Mouse (Mus musculus) heart, postnatal 10 days (tissue): Measurements from ENCODE around the gene Lonp1. TPM values are rescaled to one million over a fixed set of nuclear protein-coding genes. Genes with fewer than 3 reads are reported as not detected.

Experiments used
- total RNA-seq, 2 experiments: library from RNA; stranded (reverse); gene quantifications; 2 replicates each; pipeline ENCODE4 v1.2.3; 2021

Lonp1 gene
- total RNA-seq, 2 experiments from 2014 or later: 93.9 to 99.2 TPM

Other genes starting within 250 kb of the Lonp1 start
- 10 to 100 TPM; 87.3 to 92.3 TPM for gene Ptprs, start 150.4 kb downstream of the Lonp1 start, total RNA-seq
- not detected for gene Znrf4, start 114.5 kb downstream of the Lonp1 start, total RNA-seq
- under 1 TPM in 1 of 2 experiments, not detected in 1; 0.60 TPM for gene Gm20219, start 72.5 kb downstream of the Lonp1 start, total RNA-seq
- 10 to 100 TPM; 55.7 to 56.8 TPM for gene Safb2, start 42.3 kb downstream of the Lonp1 start, total RNA-seq
- gene Safb, start 42.1 kb downstream of the Lonp1 start, total RNA-seq: 10 to 100 TPM; 96.8 to 97.6 TPM
- 100 to 1,000 TPM; 338 to 370 TPM for gene 2410015M20Rik, start 17.1 kb downstream of the Lonp1 start, total RNA-seq
- gene Rpl36, start 13.5 kb downstream of the Lonp1 start, total RNA-seq: 100 to 1,000 TPM; 862 to 893 TPM
- under 1 TPM in 1 of 2 experiments, not detected in 1; 0.22 TPM for gene Catsperd, start 1.3 kb upstream of the Lonp1 start, total RNA-seq
- gene Ranbp3, start 46.4 kb upstream of the Lonp1 start, total RNA-seq: 10 to 100 TPM; 48.1 to 52.9 TPM
- 100 to 1,000 TPM; 794 to 859 TPM for gene Ndufa11, start 90.9 kb upstream of the Lonp1 start, total RNA-seq
- 1 to 10 TPM; 5.4 to 9.8 TPM for gene Vmac, start 91.1 kb upstream of the Lonp1 start, total RNA-seq
- gene Nrtn, start 130.6 kb upstream of the Lonp1 start, total RNA-seq: 10 to 100 TPM; 19.0 to 21.0 TPM
- 10 to 100 TPM; 21.0 to 23.0 TPM for gene Dus3l, start 137.9 kb upstream of the Lonp1 start, total RNA-seq
- gene Prr22, start 143.4 kb upstream of the Lonp1 start, total RNA-seq: under 1 TPM; 0.27 to 0.43 TPM
- 10 to 100 TPM in 1 of 2 experiments, 1 to 10 TPM in 1; 6.5 to 10.5 TPM for gene Rfx2, start 204.1 kb upstream of the Lonp1 start, total RNA-seq
- not detected for gene Acsbg2, start 247.6 kb upstream of the Lonp1 start, total RNA-seq
- gene 1700061G19Rik, start 248.6 kb upstream of the Lonp1 start, total RNA-seq: under 1 TPM; 0.10 to 0.12 TPM